Mouse (Mus musculus) embryonic facial prominence, embryonic 10.5 days (tissue): ENCODE data around the gene Unc13b. TPM values are rescaled to one million over a fixed set of nuclear protein-coding genes. Genes with fewer than 3 reads are reported as not detected.

Experiments used
- DNase-seq: peaks from one replicate; pipeline ENCODE4 v3.0.0-alpha.2; 2017; ENCODE audit warnings: low spot score
- H3K27ac ChIP-seq: fragments of 300-500 bp; sonication (generic); replicated peaks from 2 replicates; pipeline ENCODE4 v1.5.1; 2016; ENCODE audit warnings: mild to moderate bottlenecking
- H3K27me3 ChIP-seq: fragments of 300-500 bp; sonication (generic); replicated peaks from 2 replicates; pipeline ENCODE4 v1.6.1; 2016; ENCODE audit warnings: low read depth, mild to moderate bottlenecking; ENCODE audit not compliant: poor library complexity, severe bottlenecking
- H3K36me3 ChIP-seq: fragments of 300-500 bp; sonication (generic); replicated peaks from 2 replicates; pipeline ENCODE4 v1.6.1; 2016; ENCODE audit warnings: mild to moderate bottlenecking, moderate library complexity
- H3K4me1 ChIP-seq: fragments of 300-500 bp; sonication (generic); 2 replicates; pipeline ENCODE4 v1.6.1; 2016
- H3K4me3 ChIP-seq: fragments of 300-500 bp; sonication (generic); 2 replicates; pipeline ENCODE4 v1.5.1; 2016; ENCODE audit warnings: mild to moderate bottlenecking, moderate library complexity
- H3K9me3 ChIP-seq: fragments of 300-500 bp; sonication (generic); 2 replicates; pipeline ENCODE4 v1.6.1; 2016; ENCODE audit warnings: mild to moderate bottlenecking
- WGBS: fragments of 180-500 bp; shearing (Covaris S2); methylation state at CpG from one replicate; pipeline ENCODE4 v1.1.7; 2016; 5-methylcytosine and 5-hydroxymethylcytosine counted together
- polyA plus RNA-seq: library from polyadenylated mRNA; unstranded; fragments of >200 nt; fragmentation: Nextera tagmentation; extraction: Ambion mirVana; gene quantifications from 2 replicates; pipeline ENCODE4 v1.2.1, GENCODE M21; 2016

Unc13b gene
- 4.8 and 6.6 TPM in 2 replicates for polyA plus RNA-seq

- H3K4me1 ChIP-seq: peaks cover 12% of the 10 kb centered on the region
- H3K36me3 ChIP-seq: no peaks in the 10 kb centered on the region
- under 1% methylated on average over 90 of the region's 90 CpGs for WGBS
- H3K27me3 ChIP-seq: peaks cover 44% of the 10 kb centered on the region
- H3K27ac ChIP-seq: peak within 1 kb of the TSS; percentile 85
- H3K9me3 ChIP-seq: no peaks in the 10 kb centered on the region
- peak within 1 kb of the TSS; percentile 72 for H3K4me3 ChIP-seq
- peak; percentile 94 for DNase-seq
These were observed at the start of gene Unc13b for GRCm38 (mm10) chr4:43058753-43059654. Unc13b (plus strand) TSS chr4:43058953.

DNA sequence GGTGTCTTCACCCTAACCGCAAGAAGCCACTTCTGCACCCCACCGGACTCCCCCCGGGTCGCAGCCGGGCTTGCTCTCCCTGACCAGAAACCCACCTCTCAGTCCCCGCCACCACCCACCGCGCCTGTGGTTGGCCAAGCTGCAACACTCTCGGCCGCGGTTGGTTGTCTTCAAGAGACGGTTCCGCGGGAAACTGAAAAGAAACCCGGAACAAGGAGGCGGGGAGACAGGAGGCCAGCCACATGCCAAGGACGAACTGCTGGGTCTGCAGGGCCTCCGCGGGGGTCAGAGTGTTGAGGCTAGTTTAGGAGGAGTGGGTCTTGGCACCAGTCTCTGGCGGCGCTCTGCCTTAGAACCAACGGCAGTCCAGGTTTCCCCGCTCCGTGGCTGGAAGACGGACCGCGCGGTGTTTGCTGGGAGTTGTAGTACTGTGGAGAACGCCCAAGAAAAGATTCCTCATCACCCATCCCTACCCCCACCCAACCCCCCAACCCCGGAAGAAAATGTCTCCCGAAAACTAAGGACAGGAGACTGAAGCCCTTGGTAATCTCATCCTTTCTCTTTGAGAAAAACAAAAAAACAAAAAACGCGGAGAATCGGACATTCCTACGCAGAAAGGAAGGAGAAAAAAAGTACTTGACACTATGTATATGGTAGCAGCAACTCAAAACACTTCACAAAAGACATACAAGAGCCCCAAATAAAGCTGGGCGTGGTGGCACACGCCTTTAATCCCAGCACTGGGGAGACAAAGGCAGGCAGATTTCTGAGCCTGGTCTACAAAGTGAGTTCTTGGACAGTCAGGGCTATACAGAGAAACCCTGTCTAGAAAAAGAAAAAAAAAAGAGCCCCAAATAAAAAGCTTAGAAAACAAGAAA, 48.4 kb upstream of the Unc13b start, which contains the start of gene Fancg:
Gene Fancg, minus strand, starts transcription at position 346 of the 878 bp plus-strand sequence.
- H3K9me3 ChIP-seq: no peaks in the 10 kb centered on the region
- H3K27me3 ChIP-seq: no peaks in the 10 kb centered on the region

GRCm38 (mm10) chr4:43012091-43012490, 46.7 kb upstream of the Unc13b start:
- WGBS: 94% methylated on average over 1 of the region's 1 CpGs
- Histone ChIP-seq H3K27ac (no peak overlapping the region), H3K9me3 (no peaks in the 10 kb centered on the region), H3K36me3 (peaks cover 13% of the 10 kb centered on the region), H3K27me3 (no peaks in the 10 kb centered on the region), H3K4me1 (peaks cover 19% of the 10 kb centered on the region), H3K4me3 (no peak overlapping the region)
- DNase-seq: no peak

More for the DNA sequence above, 48.4 kb upstream of the Unc13b start, which contains the start of gene Fancg:
- Histone ChIP-seq H3K27ac (peak within 1 kb of the TSS; percentile 89), H3K4me1 (peaks cover 19% of the 10 kb centered on the region), H3K4me3 (peak within 1 kb of the TSS; percentile 80), H3K36me3 (peaks cover 18% of the 10 kb centered on the region)
- DNase-seq: peak; percentile 90
- WGBS: 1% methylated on average over 37 of the region's 37 CpGs

DNA sequence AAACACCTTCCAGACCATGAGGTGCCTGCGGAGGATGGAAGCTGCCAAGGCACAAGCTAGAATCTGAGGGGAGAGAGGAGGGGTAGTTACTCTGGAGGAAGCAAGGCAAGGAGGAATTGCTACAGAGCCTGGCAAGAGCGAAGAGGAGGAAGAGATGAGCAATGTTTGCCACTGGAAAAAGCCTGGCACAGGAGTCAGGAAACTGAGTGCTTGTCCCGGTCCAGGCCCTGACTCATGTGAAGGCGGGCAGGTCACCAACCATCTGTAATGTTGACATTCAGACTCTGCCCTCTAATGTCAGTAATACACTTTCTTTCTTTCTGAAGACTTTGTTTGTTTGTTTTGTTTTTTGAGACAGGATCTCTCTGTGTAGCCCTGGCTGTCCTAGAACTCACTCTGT, 40.6 kb upstream of the Unc13b start:
- Histone ChIP-seq H3K4me3 (no peak overlapping the region), H3K36me3 (peaks cover 70% of the 10 kb centered on the region), H3K9me3 (no peaks in the 10 kb centered on the region), H3K4me1 (no peaks in the 10 kb centered on the region), H3K27me3 (no peaks in the 10 kb centered on the region), H3K27ac (no peak overlapping the region)
- WGBS: 95% methylated on average over 4 of the region's 4 CpGs
- no peak for DNase-seq

DNA sequence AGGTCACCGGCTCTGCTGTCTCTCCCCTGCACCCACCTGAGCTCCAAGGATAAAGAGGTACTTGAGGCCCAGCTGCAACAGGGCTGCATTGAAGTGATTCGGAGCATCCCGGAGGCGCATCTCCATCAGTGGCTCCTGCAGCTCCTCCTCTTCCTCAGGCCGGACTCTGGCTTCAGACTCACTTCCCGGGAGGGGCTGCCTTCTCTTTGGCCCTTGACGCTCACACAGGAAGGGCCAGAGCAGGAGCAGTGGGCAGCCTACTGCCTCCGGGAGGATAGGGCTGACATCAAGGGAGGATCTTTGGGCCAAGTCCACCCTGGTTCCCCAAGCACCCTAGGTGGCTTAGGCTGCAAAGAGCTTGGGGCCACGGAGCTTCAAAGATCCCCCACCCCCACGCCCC, 39.6 kb upstream of the Unc13b start:
- no peak overlapping the region for H3K4me3 ChIP-seq
- no peaks in the 10 kb centered on the region for H3K27me3 ChIP-seq
- no peaks in the 10 kb centered on the region for H3K9me3 ChIP-seq
- no peaks in the 10 kb centered on the region for H3K4me1 ChIP-seq
- DNase-seq: no peak
- peaks cover 80% of the 10 kb centered on the region for H3K36me3 ChIP-seq
- H3K27ac ChIP-seq: no peak overlapping the region
- WGBS: 91% methylated on average over 10 of the region's 10 CpGs

DNA sequence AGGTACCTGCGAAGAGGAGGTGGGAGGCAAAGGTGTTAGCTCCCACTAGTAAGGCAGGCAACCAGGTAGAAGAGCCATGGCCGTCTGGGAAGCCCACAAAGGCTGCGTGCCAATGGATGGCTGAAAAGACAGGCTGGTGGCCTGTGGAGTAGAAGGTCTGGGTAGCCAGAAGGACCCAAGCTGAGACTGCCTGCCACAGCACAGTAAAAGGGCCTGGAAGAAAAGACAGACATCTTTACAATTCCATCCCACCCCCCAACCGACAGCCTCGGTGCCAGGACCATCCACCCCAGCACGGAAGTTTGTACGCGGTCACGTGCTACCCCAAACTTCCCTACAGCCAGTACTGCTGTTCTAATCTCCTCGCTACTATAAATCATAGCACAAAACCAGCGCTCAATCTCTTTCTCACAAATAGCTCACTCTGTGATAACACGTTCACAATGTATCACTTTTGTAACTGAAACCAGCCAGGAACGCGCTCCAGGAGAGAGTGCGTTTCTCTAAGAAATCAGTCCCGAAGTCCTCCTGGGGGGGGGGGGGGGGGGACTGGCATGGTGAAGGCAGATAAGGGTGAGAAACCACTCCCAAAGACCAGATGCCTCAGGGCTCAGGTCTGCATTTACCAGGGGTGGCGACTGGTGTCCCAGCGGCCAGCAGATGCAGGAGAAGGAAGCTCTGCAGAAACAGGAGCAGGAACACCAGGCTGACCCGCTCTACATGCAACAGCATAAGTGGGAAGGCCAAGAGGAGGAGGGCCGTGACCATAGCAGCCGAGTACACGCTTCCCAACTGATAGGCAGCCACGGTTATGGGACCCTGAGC, 38.9 kb upstream of the Unc13b start:
- WGBS: 93% methylated on average over 23 of the region's 23 CpGs
- no peak overlapping the region for H3K4me3 ChIP-seq
- H3K9me3 ChIP-seq: no peaks in the 10 kb centered on the region
- H3K27me3 ChIP-seq: no peaks in the 10 kb centered on the region
- H3K27ac ChIP-seq: no peak overlapping the region
- peaks cover 83% of the 10 kb centered on the region for H3K36me3 ChIP-seq
- H3K4me1 ChIP-seq: peaks cover 6% of the 10 kb centered on the region
- no peak for DNase-seq

DNA sequence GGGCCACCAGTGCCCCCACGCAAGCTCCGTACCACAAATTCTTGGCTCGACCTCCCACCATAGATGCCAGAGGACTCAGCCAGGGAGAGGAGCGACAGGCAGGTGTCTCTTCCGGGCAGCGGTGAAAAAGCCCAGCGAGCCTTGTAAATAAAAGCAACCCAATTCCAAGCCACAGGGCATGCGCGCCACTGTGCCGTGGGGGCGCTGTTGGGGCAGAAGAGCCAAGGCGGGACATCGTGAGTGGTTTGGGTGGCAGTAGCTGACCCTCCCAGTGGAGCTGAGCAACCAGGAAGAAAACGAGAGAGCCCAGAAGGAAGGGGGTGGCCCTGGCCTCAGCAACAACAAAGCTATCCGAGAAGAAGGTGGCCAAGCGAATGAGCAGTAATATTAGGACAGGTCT, 37.9 kb upstream of the Unc13b start:
- peaks cover 82% of the 10 kb centered on the region for H3K36me3 ChIP-seq
- no peak overlapping the region for H3K4me3 ChIP-seq
- WGBS: 85% methylated on average over 16 of the region's 16 CpGs
- H3K27ac ChIP-seq: no peak overlapping the region
- peaks cover 10% of the 10 kb centered on the region for H3K4me1 ChIP-seq
- H3K27me3 ChIP-seq: no peaks in the 10 kb centered on the region
- no peak for DNase-seq
- no peaks in the 10 kb centered on the region for H3K9me3 ChIP-seq

DNA sequence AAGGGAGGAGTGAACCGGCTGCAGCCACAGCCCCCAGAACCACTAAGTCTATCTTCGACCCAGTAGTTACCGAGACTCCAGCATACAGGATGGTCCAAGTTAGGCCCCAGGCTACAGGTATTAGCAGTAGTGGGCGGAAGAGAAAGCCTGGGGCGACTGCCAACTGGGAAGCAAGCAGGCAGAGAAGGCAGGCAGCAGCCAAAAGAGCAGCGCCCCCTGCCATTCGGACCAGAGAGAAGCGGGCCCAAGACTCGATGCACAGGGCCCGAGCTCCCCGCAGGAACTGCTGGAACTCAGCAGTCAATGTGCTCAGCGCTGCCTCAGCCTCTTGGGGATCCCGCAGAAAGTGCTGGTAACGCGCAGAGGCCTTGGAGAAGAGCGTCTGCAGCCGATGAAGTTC, 37.4 kb upstream of the Unc13b start:
- Histone ChIP-seq H3K9me3 (no peaks in the 10 kb centered on the region), H3K4me3 (no peak overlapping the region), H3K4me1 (peaks cover 10% of the 10 kb centered on the region), H3K36me3 (peaks cover 80% of the 10 kb centered on the region), H3K27ac (no peak overlapping the region), H3K27me3 (no peaks in the 10 kb centered on the region)
- 69% methylated on average over 17 of the region's 17 CpGs for WGBS
- DNase-seq: no peak

DNA sequence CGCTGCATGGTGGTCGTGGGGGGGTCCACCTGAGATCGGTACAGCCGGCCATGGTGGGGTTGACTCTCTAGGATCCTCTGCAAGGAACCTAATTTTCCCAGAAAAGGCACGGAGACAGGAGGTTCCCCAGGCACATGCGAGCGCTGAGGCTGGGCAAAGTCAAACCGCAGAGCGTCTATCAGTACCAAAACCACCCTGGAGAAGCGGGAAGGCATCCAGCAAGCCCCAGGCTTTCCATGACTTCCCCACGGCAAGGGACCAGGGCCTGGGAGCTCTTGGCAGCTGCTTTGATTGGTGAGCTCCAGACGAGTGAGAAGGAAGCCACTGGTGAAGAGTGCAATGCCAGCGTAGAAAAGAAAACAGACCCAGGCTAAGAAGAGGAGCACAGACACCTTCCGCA, 34.1 kb upstream of the Unc13b start:
- 84% methylated on average over 14 of the region's 14 CpGs for WGBS
- no peak for DNase-seq
- Histone ChIP-seq H3K36me3 (peaks cover 81% of the 10 kb centered on the region), H3K27ac (peak overlapping the region; percentile 83; the same call in 1 of the 2 replicates), H3K9me3 (no peaks in the 10 kb centered on the region), H3K4me1 (peaks cover 11% of the 10 kb centered on the region), H3K27me3 (no peaks in the 10 kb centered on the region), H3K4me3 (peak overlapping the region; percentile 71)

GRCm38 (mm10) chr4:43025084-43025960, 33.4 kb upstream of the Unc13b start, which contains the start of gene Pigo:
Pigo (minus strand) TSS chr4:43025819.
- Histone ChIP-seq H3K36me3 (peaks cover 78% of the 10 kb centered on the region), H3K4me1 (peaks cover 18% of the 10 kb centered on the region), H3K9me3 (no peaks in the 10 kb centered on the region), H3K27me3 (no peaks in the 10 kb centered on the region), H3K4me3 (peak within 1 kb of the TSS; percentile 71), H3K27ac (peak within 1 kb of the TSS; percentile 83)
- peak; percentile 93 for DNase-seq
- WGBS: 10% methylated on average over 42 of the region's 42 CpGs

DNA sequence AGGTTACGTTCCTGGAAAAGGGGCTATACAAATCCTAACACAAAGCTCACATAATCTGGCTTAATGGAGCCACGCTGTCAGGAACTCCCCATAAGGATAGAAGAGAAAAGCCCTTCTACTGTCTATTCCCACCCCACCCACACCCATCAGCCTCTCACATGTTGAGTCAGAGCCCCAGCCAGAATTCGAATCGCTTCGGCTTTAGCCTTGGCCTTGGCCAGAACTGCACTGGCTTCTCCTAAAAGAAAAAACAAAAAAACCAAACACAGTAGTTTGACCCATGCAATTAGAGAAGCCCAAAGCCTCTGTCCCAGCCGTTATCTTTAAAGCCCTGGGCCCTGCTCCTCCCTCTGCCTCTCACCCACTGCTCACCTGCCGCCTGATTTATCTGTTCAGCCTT, 29.6 kb upstream of the Unc13b start:
- H3K27me3 ChIP-seq: no peaks in the 10 kb centered on the region
- peaks cover 52% of the 10 kb centered on the region for H3K36me3 ChIP-seq
- peaks cover 33% of the 10 kb centered on the region for H3K4me1 ChIP-seq
- H3K27ac ChIP-seq: no peak overlapping the region
- no peaks in the 10 kb centered on the region for H3K9me3 ChIP-seq
- no peak overlapping the region for H3K4me3 ChIP-seq
- no peak for DNase-seq
- WGBS: 92% methylated on average over 7 of the region's 7 CpGs
